Mouse (Mus musculus): ENCODE results near the gene Olfr697. TPM values are rescaled to one million over a fixed set of nuclear protein-coding genes. Genes with fewer than 3 reads are reported as not detected.
"Not testable (repeated sequence)": the region's sequence is repeated elsewhere in the genome, so short reads cannot be mapped to it uniquely, and the experiment has no call there.

Olfr697 gene
- polyA plus RNA-seq (2016; fragmentation: Nextera tagmentation; extraction: Ambion mirVana), result not detected in 2 replicates

GRCm38 (mm10) chr7:106742343-106742742, at the start of gene Olfr697:
Gene Olfr697 (minus strand): TSS chr7:106742443.
- Histone ChIP-seq H3K4me1 (replicated peaks) (no peaks in the 10 kb centered on the region), H3K9me3 (replicated peaks) (no peaks in the 10 kb centered on the region; the same call in 1 of the 2 replicates), H3K27ac (ENCODE audit: poor library complexity, severe bottlenecking) (no peak within 1 kb of the TSS), H3K36me3 (no peaks in the 10 kb centered on the region), H3K9ac (no peak within 1 kb of the TSS), H3K4me3 (no peak within 1 kb of the TSS), H3K27me3 (replicated peaks) (no peaks in the 10 kb centered on the region), H3K4me2 (no peak within 1 kb of the TSS)
- 76% methylated on average over 1 of the region's 1 CpGs for WGBS
- no peak for ATAC-seq (ENCODE audit: insufficient number of reproducible peaks, low FRiP score)

GRCm38 (mm10) chr7:106788330-106788729, 46.1 kb upstream of the Olfr697 start:
- no peak overlapping the region for H3K4me2 ChIP-seq
- no peak for ATAC-seq (ENCODE audit: insufficient number of reproducible peaks, low FRiP score)
- no peak overlapping the region for H3K4me3 ChIP-seq
- no peaks in the 10 kb centered on the region for H3K36me3 ChIP-seq
- H3K27ac ChIP-seq (ENCODE audit: poor library complexity, severe bottlenecking), result no peak overlapping the region
- H3K4me1 ChIP-seq (replicated peaks), result no peaks in the 10 kb centered on the region
- H3K27me3 ChIP-seq (replicated peaks), result no peaks in the 10 kb centered on the region
- no peaks in the 10 kb centered on the region for H3K9me3 ChIP-seq (replicated peaks)
- H3K9ac ChIP-seq, result no peak overlapping the region

GRCm38 (mm10) chr7:106761008-106761407, 18.8 kb upstream of the Olfr697 start:
- ATAC-seq (ENCODE audit: insufficient number of reproducible peaks, low FRiP score); H3K27me3 ChIP-seq (replicated peaks); H3K4me3 ChIP-seq; H3K36me3 ChIP-seq; H3K27ac ChIP-seq (ENCODE audit: poor library complexity, severe bottlenecking); H3K4me1 ChIP-seq (replicated peaks); H3K4me2 ChIP-seq; H3K9ac ChIP-seq; H3K9me3 ChIP-seq (replicated peaks): not testable (repeated sequence)
- 79% methylated on average over 2 of the region's 2 CpGs for WGBS

GRCm38 (mm10) chr7:106758800-106759199, 16.6 kb upstream of the Olfr697 start:
- Histone ChIP-seq H3K4me3 (no peak overlapping the region), H3K36me3 (no peaks in the 10 kb centered on the region), H3K9me3 (replicated peaks) (peaks cover 4% of the 10 kb centered on the region; the same call in 1 of the 2 replicates), H3K27me3 (replicated peaks) (no peaks in the 10 kb centered on the region), H3K4me2 (no peak overlapping the region), H3K9ac (no peak overlapping the region), H3K27ac (ENCODE audit: poor library complexity, severe bottlenecking) (no peak overlapping the region), H3K4me1 (replicated peaks) (no peaks in the 10 kb centered on the region)
- no peak for ATAC-seq (ENCODE audit: insufficient number of reproducible peaks, low FRiP score)
- 83% methylated on average over 2 of the region's 2 CpGs for WGBS

GRCm38 (mm10) chr7:106755297-106755696, 13.1 kb upstream of the Olfr697 start, which contains the start of gene Olfr698:
Gene Olfr698 (minus strand): TSS chr7:106755397.
- Histone ChIP-seq H3K4me1 (replicated peaks) (no peaks in the 10 kb centered on the region), H3K36me3 (no peaks in the 10 kb centered on the region), H3K4me3 (no peak within 1 kb of the TSS), H3K27me3 (replicated peaks) (no peaks in the 10 kb centered on the region), H3K9ac (no peak within 1 kb of the TSS), H3K27ac (ENCODE audit: poor library complexity, severe bottlenecking) (no peak within 1 kb of the TSS), H3K4me2 (no peak within 1 kb of the TSS), H3K9me3 (replicated peaks) (0 out of 2 replicates have a peak, but pooled peaks cover 3% of the 10 kb centered on the region)
- no peak for ATAC-seq (ENCODE audit: insufficient number of reproducible peaks, low FRiP score)

GRCm38 (mm10) chr7:106745811-106746210, 3.6 kb upstream of the Olfr697 start:
- no peaks in the 10 kb centered on the region for H3K4me1 ChIP-seq (replicated peaks)
- 80% methylated on average over 5 of the region's 5 CpGs for WGBS
- no peak overlapping the region for H3K4me2 ChIP-seq
- H3K4me3 ChIP-seq, result no peak overlapping the region
- peaks cover 5% of the 10 kb centered on the region; the same call in 1 of the 2 replicates for H3K9me3 ChIP-seq (replicated peaks)
- no peak overlapping the region for H3K9ac ChIP-seq
- H3K27ac ChIP-seq (ENCODE audit: poor library complexity, severe bottlenecking), result no peak overlapping the region
- no peak for ATAC-seq (ENCODE audit: insufficient number of reproducible peaks, low FRiP score)
- H3K27me3 ChIP-seq (replicated peaks), result no peaks in the 10 kb centered on the region
- H3K36me3 ChIP-seq, result no peaks in the 10 kb centered on the region

- H3K4me2 ChIP-seq, result no peak overlapping the region
- H3K27ac ChIP-seq (ENCODE audit: poor library complexity, severe bottlenecking), result no peak overlapping the region
- no peak overlapping the region for H3K4me3 ChIP-seq
- no peaks in the 10 kb centered on the region for H3K4me1 ChIP-seq (replicated peaks)
- no peaks in the 10 kb centered on the region for H3K9me3 ChIP-seq (replicated peaks)
- no peak for ATAC-seq (ENCODE audit: insufficient number of reproducible peaks, low FRiP score)
- no peaks in the 10 kb centered on the region for H3K36me3 ChIP-seq
- no peak overlapping the region for H3K9ac ChIP-seq
- H3K27me3 ChIP-seq (replicated peaks), result no peaks in the 10 kb centered on the region
Measured at GRCm38 (mm10) chr7:106737028-106737427, 5.2 kb downstream of the Olfr697 start.

GRCm38 (mm10) chr7:106733717-106734116, 8.5 kb downstream of the Olfr697 start:
- 61% methylated on average over 2 of the region's 2 CpGs for WGBS

GRCm38 (mm10) chr7:106725654-106726053, 16.6 kb downstream of the Olfr697 start:
- not testable (repeated sequence) for H3K9me3 ChIP-seq (replicated peaks); H3K4me2 ChIP-seq; H3K27me3 ChIP-seq (replicated peaks); H3K4me3 ChIP-seq; H3K9ac ChIP-seq; H3K36me3 ChIP-seq; H3K4me1 ChIP-seq (replicated peaks); H3K27ac ChIP-seq (ENCODE audit: poor library complexity, severe bottlenecking); ATAC-seq (ENCODE audit: insufficient number of reproducible peaks, low FRiP score)
- WGBS, result 81% methylated on average over 2 of the region's 2 CpGs

More at GRCm38 (mm10) chr7:106733717-106734116, 8.5 kb downstream of the Olfr697 start:
- Histone ChIP-seq H3K9me3 (replicated peaks) (no peaks in the 10 kb centered on the region), H3K36me3 (no peaks in the 10 kb centered on the region), H3K4me2 (no peak overlapping the region), H3K27me3 (replicated peaks) (no peaks in the 10 kb centered on the region), H3K4me3 (no peak overlapping the region), H3K27ac (ENCODE audit: poor library complexity, severe bottlenecking) (no peak overlapping the region), H3K4me1 (replicated peaks) (no peaks in the 10 kb centered on the region), H3K9ac (no peak overlapping the region)
- no peak for ATAC-seq (ENCODE audit: insufficient number of reproducible peaks, low FRiP score)

- no peak within 1 kb of the TSS for H3K9ac ChIP-seq
- H3K9me3 ChIP-seq (replicated peaks), result no peaks in the 10 kb centered on the region
- no peak within 1 kb of the TSS for H3K27ac ChIP-seq (ENCODE audit: poor library complexity, severe bottlenecking)
- no peaks in the 10 kb centered on the region for H3K4me1 ChIP-seq (replicated peaks)
- no peak for ATAC-seq (ENCODE audit: insufficient number of reproducible peaks, low FRiP score)
- no peaks in the 10 kb centered on the region for H3K36me3 ChIP-seq
- no peaks in the 10 kb centered on the region for H3K27me3 ChIP-seq (replicated peaks)
- H3K4me3 ChIP-seq, result no peak within 1 kb of the TSS
- no peak within 1 kb of the TSS for H3K4me2 ChIP-seq
Measured at GRCm38 (mm10) chr7:106716296-106716695, 25.9 kb downstream of the Olfr697 start, which contains the start of gene Olfr695. Gene Olfr695 (minus strand): TSS chr7:106716396.

GRCm38 (mm10) chr7:106711463-106711862, 30.8 kb downstream of the Olfr697 start:
- Histone ChIP-seq H3K27ac (ENCODE audit: poor library complexity, severe bottlenecking) (no peak overlapping the region), H3K36me3 (no peaks in the 10 kb centered on the region), H3K9ac (no peak overlapping the region), H3K27me3 (replicated peaks) (no peaks in the 10 kb centered on the region), H3K4me2 (no peak overlapping the region), H3K4me1 (replicated peaks) (no peaks in the 10 kb centered on the region), H3K9me3 (replicated peaks) (0 out of 2 replicates have a peak, but pooled peaks cover 1% of the 10 kb centered on the region), H3K4me3 (no peak overlapping the region)
- whole genome bisulfite sequencing, result 74% methylated on average over 6 of the region's 6 CpGs
- ATAC-seq (ENCODE audit: insufficient number of reproducible peaks, low FRiP score), result no peak

- 88% methylated on average over 10 of the region's 10 CpGs for WGBS
- H3K9ac ChIP-seq; H3K4me3 ChIP-seq; H3K36me3 ChIP-seq; H3K27me3 ChIP-seq (replicated peaks); H3K9me3 ChIP-seq (replicated peaks); H3K27ac ChIP-seq (ENCODE audit: poor library complexity, severe bottlenecking); H3K4me2 ChIP-seq; ATAC-seq (ENCODE audit: insufficient number of reproducible peaks, low FRiP score); H3K4me1 ChIP-seq (replicated peaks): not testable (repeated sequence)
Measured at GRCm38 (mm10) chr7:106707705-106708104, 34.5 kb downstream of the Olfr697 start.

Measured in heart, embryonic 12.5 days (tissue).